Mouse (Mus musculus): ENCODE measurements around the gene Tsnax.

DNA sequence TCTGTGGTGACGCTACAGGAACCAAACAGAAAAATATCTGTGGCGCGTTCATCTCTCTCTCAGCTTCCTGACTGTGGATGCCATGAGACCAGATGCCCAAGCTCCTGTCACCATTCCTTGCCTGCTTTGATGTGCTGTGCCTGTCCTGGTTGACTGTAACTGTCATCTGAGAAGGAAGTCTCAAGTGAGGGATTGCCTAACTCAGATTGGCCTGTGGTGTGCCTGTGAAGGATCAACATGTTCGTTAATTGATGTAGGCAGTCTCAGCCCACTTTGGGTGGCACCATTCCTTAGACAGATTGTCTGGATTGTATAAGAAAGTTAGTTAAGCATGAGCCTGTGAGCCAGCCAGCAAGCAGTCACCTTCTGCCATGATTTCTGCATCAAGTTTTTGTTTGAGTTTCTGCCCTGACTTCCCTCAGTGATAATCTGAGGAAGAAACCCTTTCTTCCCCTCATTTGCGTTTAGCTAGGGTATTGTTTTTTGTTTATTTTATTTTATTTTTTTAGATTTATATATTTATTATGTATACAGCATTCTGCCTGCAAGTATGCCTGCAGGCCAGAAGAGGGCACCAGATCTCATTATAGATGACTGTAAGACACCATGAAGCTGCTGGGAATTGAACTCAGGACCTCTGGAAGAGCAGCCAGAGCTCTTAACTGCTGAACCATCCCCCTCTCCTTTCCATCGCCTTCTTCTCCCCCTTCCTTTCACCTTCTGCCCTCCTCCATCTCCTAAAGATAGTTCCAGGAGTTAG lies 55.5 kb downstream of the Tsnax start:
- TF ChIP-seq CTCF (IDR thresholded peaks at IDR 0.05; ENCODE audit: insufficient read depth, low read length): no peak
- no peak for TF ChIP-seq POLR2A (IDR thresholded peaks at IDR 0.05; ENCODE audit: borderline replicate concordance, extremely low read depth, low read depth, low read length)

Data from lung, adult 2 months (tissue).